Mouse (Mus musculus) gastrocnemius, adult 8-10 months (tissue): ENCODE results near the gene Kpnb1. TPM values are rescaled to one million over a fixed set of nuclear protein-coding genes. Genes with fewer than 3 reads are reported as not detected.

ENCODE experiments used
- microRNA-seq: library from miRNA; unstranded; fragments of <30 nt; microRNA quantifications from one replicate; pipeline ENCODE4 v1.2.0, GENCODE M21; 2022
- total RNA-seq, 4 experiments: library from RNA; stranded (reverse); gene quantifications; 2 replicates each; pipeline ENCODE4 v1.2.4; 2022

The Kpnb1 gene
- total RNA-seq, 4 experiments from 2014 or later = 44.0 to 55.2 (median 46.2) TPM

Small RNA genes within 50 kb of the gene (microRNA-seq; reads per million reads assigned to microRNA genes)
- not detected for gene Mir7235

Other genes with a start within 250 kb of the Kpnb1 start
- 1 to 10 TPM; 7.4 to 9.3 (median 8.0) TPM for gene Pnpo, start 243.9 kb downstream of the Kpnb1 start, total RNA-seq
- gene Sp2, start 204.9 kb downstream of the Kpnb1 start, total RNA-seq = 10 to 100 TPM in 2 of 4 experiments, 1 to 10 TPM in 2; 8.6 to 12.5 (median 10.4) TPM
- under 1 TPM in 2 of 4 experiments, not detected in 2; 0.07 to 0.13 TPM for gene Sp6, start 174.5 kb downstream of the Kpnb1 start, total RNA-seq
- gene Scrn2, start 157.9 kb downstream of the Kpnb1 start, total RNA-seq = 10 to 100 TPM; 13.0 to 14.4 (median 13.6) TPM
- gene Lrrc46, start 146.5 kb downstream of the Kpnb1 start, total RNA-seq = not detected
- gene Mrpl10, start 146.3 kb downstream of the Kpnb1 start, total RNA-seq = 10 to 100 TPM; 44.1 to 52.7 (median 45.6) TPM
- 1 to 10 TPM; 3.0 to 4.5 (median 3.2) TPM for gene Osbpl7, start 137.3 kb downstream of the Kpnb1 start, total RNA-seq
- under 1 TPM; 0.19 to 0.58 (median 0.39) TPM for gene Tbx21, start 72.5 kb downstream of the Kpnb1 start, total RNA-seq
- 1 to 10 TPM; 2.5 to 8.7 (median 5.1) TPM for gene Tbkbp1, start 36.4 kb downstream of the Kpnb1 start, total RNA-seq
- 10 to 100 TPM; 59.5 to 73.9 (median 62.8) TPM for gene Npepps, start 92.8 kb upstream of the Kpnb1 start, total RNA-seq
- 10 to 100 TPM; 31.8 to 39.5 (median 36.0) TPM for gene Mrpl45, start 127.8 kb upstream of the Kpnb1 start, total RNA-seq
- under 1 TPM in 1 of 4 experiments, not detected in 3; 0.05 TPM for gene Gpr179, start 164.2 kb upstream of the Kpnb1 start, total RNA-seq
- gene Socs7, start 174.7 kb upstream of the Kpnb1 start, total RNA-seq = 10 to 100 TPM; 48.4 to 53.5 (median 51.7) TPM
- 1 to 10 TPM; 3.4 to 5.2 (median 4.5) TPM for gene Arhgap23, start 227.7 kb upstream of the Kpnb1 start, total RNA-seq